Mouse (Mus musculus) A20 (cell line): Measurements from ENCODE around the gene AW549877.
A peak's percentile ranks its signal among the peaks of the same experiment; 100 is the strongest.

Experiments
- DNase-seq: peaks from one replicate; pipeline ENCODE4 v3.0.0-alpha.2; 2011; ENCODE audit warnings: low read depth, low spot score

AW549877 gene

GRCm38 (mm10) chr15:3984876-3985275 is 10.7 kb downstream of the AW549877 start:
- no peak for DNase-seq

- peak; percentile 49 for DNase-seq
Observed at GRCm38 (mm10) chr15:3982732-3983131, 12.8 kb downstream of the AW549877 start.

- no peak for DNase-seq
Observed at GRCm38 (mm10) chr15:3979871-3980270, 15.7 kb downstream of the AW549877 start.

GRCm38 (mm10) chr15:3979061-3979848 is 16.3 kb downstream of the AW549877 start, which contains the start of gene Fbxo4:
Fbxo4 (minus strand) TSS chr15:3979573.
- DNase-seq: peak; percentile 83

GRCm38 (mm10) chr15:3978279-3978678 is 17.3 kb downstream of the AW549877 start:
- peak; percentile 27 for DNase-seq

GRCm38 (mm10) chr15:3973300-3973699 is 22.2 kb downstream of the AW549877 start:
- DNase-seq: no peak

- DNase-seq: no peak
Observed at GRCm38 (mm10) chr15:3970193-3970592, 25.4 kb downstream of the AW549877 start.

- DNase-seq: no peak
Observed at GRCm38 (mm10) chr15:3969743-3970142, 25.8 kb downstream of the AW549877 start.

GRCm38 (mm10) chr15:3962251-3962650 is 33.3 kb downstream of the AW549877 start:
- DNase-seq: no peak

- DNase-seq: no peak
Observed at GRCm38 (mm10) chr15:3960094-3960493, 35.5 kb downstream of the AW549877 start.

- peak; percentile 66 for DNase-seq
Observed at GRCm38 (mm10) chr15:3957982-3958381, 37.6 kb downstream of the AW549877 start.

GRCm38 (mm10) chr15:3954971-3955370 is 40.6 kb downstream of the AW549877 start:
- DNase-seq: no peak

GRCm38 (mm10) chr15:3938132-3938531 is 57.4 kb downstream of the AW549877 start:
- DNase-seq: no peak

- DNase-seq: no peak
Observed at GRCm38 (mm10) chr15:3936056-3936455, 59.5 kb downstream of the AW549877 start.

GRCm38 (mm10) chr15:3933466-3933865 is 62.1 kb downstream of the AW549877 start:
- DNase-seq: no peak
